Mouse (Mus musculus) erythroblast, adult 5-6 weeks (primary cell): ENCODE data around the gene Agrp. TPM values are rescaled to one million over a fixed set of nuclear protein-coding genes. Genes with fewer than 3 reads are reported as not detected.

Experiments used
- ATAC-seq: replicated peaks from 2 replicates; pipeline ENCODE4 v1.8.0; 2016; ENCODE audit warnings: moderate number of reproducible peaks, mild to moderate bottlenecking, moderate TSS enrichment, inconsistent platforms; ENCODE audit not compliant: poor library complexity, low FRiP score, severe bottlenecking
- total RNA-seq, 2 experiments: library from RNA; stranded (forward) in 1 of 2; stranded (reverse) in 1 of 2; fragments of 150-400 nt in 1 of 2; fragments of 200-764, 138-1000 nt in 1 of 2; gene quantifications; 2 replicates each; pipeline versions ENCODE4 v1.2.3 to v1.2.4; 2015 to 2017; ENCODE audit warnings: low replicate concordance in 2 of 2

Agrp gene
- total RNA-seq (2015; ENCODE audit: low replicate concordance) (not detected in 2 replicates), total RNA-seq (2017; ENCODE audit: low replicate concordance) (not detected in 2 replicates)

DNA sequence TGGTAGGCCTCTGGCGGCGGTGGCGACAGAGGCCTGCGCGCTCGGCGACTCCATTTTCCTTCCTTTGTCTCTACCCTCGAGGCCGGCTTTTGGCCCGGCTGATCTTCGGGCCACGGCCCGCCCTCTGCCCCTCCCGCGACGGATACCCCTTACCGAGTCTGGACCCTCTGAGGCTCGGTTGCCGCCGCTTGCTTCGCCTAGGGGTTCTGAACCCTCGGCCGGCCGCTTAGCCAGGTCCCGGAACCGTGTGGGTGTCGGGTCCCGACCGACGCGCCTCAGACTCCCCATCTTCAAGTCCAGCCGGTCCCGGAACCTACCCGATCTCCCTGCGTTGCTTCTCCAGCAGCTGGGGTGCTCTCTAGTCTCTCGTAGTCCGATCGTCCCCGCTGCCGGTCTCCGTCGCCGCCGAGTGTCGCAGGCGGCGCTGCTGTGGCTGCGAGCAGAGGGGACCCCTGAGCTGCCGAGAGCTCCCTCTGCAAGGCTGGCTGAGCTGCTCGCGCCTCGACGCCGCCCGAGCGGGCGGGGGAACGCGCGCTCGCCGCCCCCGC lies at the start of gene Agrp:
Agrp (minus strand) TSS at position 431 of the 548 bp plus-strand sequence.
- ATAC-seq = peak; percentile 29

DNA sequence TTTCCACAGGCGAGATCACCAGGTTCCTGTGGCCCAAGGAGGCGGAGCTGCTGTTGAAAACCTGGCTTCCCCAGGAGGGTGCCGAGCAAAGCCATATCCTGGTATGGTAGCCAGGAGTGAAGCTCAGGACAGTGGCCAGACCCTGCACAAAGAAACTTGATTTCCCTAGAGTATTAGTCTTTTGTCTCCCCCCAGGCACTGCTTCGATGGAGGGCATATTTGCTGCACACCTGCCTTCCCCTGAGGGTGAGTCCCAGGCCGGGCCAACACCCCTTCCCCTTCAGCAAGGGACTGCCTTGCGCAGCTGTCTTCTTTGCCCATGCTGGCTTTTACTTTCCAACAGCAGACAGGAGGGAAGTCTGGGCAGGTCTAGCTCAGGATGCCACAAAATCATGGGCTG lies 49.4 kb upstream of the Agrp start:
- no peak for ATAC-seq

DNA sequence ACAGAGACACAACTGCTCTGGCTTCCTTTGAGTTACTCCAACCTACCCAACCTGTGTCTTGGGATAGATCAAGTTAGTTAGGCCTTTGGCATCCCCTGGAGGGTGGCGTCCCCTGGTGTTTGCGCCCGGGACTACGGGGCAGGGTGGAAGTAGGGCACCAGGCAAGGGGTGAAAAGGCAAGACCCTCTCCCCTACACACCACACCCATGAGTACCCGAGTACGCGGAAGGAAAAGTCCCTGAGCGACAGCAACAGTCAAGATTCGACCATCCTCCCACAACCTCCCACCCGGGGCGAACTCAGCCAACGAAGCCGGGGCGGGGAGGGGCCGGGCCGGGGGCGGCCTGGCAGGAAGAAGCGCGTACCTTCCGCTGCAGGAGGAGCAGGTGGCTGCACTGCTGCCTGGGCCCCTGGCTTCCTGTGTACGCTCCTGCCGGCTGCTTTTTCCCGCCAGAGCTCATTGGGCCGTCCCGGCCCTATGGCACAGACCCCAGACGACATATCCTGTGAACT lies 48.7 kb upstream of the Agrp start, which contains the start of gene Carmil2:
Carmil2 (plus strand) TSS at position 479 of the 513 bp plus-strand sequence.
- peak; percentile 41; the same call in 1 of the 2 replicates for ATAC-seq

DNA sequence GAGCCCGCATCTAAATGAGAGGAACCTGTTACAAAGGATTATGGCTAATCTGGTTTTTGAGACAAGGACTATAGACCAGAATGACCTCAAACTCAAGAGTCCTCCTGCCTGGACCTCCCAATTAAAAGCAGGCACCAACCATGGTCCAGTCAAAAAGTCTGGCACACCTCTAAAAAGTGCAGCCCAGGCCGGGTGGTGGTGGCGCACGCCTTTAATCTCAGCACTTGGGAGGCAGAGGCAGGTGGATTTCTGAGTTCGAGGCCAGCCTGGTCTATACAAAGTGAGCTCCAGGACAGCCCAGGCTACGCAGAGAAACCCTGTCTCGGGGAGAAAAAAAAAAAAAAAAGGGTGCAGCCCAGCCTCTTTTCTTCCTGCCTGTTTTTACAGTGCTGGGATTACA lies 48.1 kb upstream of the Agrp start:
- no peak for ATAC-seq

DNA sequence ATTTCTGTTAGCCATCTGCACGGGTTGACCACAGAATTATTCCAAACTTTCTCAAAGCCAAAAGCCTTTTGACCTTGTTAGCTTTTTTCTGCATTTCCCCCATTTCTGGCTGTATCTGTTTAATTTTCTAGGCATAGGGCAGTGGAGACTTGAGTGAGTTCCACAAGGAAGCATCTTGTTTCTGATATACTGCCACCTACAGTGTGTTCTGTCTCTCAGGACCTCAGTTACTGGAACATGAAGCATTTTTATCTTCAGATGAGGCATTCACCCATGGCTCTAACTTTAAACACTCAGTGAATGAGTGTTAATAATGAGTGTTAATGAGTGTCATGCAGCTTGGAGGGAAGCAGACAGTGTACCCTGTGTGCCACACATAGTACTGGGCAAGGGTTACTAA lies 40.7 kb upstream of the Agrp start:
- ATAC-seq = no peak

DNA sequence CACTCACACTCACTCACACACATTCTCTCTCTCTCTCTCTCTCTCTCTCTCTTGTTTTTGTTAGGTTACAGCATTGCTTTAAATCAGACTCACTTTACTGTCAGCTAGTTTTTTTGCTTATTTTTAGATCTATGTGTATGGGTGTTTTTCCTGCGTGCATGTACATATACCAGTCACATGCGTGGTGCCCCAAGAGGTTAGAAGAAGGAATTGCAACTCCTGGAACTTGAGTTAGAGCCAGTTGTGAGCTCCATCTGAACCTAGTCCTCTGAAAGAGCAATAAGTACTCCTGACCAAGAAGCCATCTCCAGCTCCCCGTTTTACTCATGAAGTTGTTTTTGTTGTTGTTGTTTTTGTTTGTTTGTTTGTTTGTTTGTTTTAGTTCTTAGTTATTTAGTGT lies 24.0 kb upstream of the Agrp start:
- peak; percentile 74 for ATAC-seq

DNA sequence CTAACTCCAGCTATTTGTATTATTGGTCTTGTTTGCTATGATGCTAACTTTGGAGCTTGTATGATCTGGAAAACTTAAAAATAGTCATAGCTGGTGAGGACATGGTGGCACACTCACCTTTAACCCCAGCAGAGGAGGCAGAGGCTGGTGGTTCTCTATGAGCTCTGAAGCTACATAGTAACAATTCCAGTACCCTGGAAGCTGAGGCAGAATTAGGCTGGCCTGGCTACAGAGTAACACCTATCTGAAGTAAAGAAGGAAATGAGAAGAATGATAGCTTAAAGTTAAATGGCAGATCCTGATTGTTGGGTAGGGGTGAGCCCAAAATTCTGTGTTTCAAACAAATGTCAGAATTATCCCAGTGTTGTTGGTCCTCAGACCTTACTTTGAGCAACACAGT lies 20.4 kb upstream of the Agrp start:
- ATAC-seq = no peak

DNA sequence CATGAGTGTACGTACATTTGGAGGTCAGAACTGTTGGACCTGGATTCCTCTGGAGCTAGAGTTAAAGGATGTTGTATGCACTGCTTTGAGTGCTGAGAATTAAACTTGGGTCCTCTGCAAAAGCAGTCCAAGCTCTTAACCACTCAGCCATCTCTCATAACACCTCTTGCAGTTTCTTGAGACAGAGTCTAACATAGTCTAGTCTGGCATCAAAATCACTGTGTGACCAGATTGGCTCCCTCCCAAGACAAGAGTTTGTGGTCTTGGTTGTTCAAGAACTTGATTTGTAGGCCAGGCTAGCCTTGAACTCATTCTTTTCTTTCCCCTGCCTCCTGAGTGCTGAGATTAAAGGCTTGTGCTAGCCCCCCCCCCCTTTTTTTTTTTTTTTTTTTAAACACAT lies 11.7 kb upstream of the Agrp start:
- ATAC-seq = no peak

DNA sequence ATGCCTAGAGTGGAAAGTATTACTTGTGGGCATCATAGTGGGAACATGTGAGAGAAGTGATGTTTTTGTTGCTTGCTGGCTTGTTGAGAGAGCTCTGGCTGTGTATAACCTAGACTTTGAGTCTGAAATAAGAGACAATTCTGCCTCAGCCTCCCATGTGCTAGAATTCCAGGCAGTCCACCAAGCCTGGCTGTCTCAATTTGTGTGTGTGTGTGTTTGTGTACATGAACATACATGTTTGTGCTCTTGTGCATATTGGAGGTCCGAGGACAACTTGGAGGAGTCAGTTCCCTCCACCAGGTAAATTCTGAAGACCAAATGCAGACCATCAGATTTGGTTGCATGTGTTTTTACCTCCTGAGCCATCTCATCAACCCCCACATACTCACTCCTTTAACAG lies 8.0 kb upstream of the Agrp start:
- no peak for ATAC-seq

DNA sequence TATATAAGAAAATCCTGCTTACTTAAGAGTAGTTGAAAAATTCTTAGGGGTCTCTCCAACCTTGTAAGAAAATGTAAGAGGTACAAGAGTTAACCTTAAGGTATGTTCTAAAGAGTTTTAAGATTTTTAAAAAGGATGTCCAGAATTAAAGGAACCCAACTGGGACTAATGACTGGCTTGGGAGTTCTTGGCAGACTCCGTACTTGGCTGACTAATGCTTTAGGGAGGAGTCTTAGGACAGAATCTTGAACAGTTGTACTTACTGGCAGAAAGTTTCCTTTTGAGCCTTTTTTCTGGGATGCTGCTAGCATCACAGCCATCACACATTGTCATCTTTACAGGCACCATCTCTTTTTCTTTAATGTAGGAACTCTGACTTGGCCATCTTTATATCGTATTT lies 3.3 kb upstream of the Agrp start:
- no peak for ATAC-seq

DNA sequence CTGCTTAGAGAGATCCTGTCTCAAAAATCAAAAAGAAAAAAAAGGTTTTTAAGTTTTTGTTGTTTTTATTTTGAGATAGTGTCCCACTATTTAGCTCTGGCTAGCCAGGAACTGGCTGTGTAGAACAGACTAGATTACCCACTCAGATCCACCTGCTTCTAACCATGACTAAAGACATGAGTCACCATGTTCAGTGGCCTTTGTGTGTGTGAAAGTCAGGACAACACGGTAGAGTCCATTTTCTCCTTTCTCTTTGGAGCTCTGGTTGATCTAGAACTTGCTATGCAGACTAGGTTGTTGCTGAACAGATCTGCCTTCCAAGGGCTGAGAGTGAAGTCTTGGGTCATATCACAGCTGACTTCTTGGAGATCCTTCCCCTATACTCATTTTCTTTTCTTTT lies 2.6 kb upstream of the Agrp start:
- ATAC-seq = no peak

DNA sequence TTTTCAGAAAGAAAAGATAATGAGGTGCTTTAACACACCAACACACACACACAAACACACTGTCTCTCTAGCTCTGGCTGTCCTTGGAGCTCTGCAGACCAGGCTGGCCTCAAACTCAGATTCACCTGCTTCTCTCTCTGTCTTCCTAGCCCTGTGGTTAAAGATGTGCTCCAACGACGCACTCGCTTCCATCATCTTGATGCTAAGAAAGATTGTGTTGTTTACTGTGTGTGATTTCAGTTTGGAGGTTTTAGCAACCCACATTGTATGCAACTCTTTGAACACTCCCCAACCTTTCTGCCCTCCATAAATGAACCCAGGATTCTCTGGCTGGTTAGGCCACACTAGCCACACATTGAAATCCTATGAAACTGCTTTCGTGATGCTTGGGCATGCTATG lies 1.3 kb upstream of the Agrp start:
- ATAC-seq = no peak

DNA sequence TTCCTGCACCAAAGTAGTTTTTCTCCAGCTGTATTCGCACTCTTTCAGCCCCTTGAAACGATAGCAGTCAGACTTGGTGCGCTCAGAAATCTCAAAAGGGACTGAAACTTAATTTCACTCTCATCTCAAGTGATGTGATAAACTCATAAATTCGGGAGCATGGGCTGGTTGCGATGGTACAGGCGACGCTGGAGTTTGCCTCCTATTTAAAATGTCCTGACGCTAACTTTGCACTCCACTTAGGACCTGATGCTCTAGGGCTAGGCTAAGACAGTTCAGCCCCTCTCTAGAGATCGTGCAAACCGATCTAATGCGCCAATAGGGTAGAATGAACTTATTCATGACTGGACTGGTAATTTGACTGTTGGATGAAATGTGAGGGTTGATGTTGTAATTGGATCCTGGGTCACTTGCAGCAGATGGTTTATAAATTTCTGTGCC lies 428 bp upstream of the Agrp start:
- peak; percentile 36; the same call in 1 of the 2 replicates for ATAC-seq

DNA sequence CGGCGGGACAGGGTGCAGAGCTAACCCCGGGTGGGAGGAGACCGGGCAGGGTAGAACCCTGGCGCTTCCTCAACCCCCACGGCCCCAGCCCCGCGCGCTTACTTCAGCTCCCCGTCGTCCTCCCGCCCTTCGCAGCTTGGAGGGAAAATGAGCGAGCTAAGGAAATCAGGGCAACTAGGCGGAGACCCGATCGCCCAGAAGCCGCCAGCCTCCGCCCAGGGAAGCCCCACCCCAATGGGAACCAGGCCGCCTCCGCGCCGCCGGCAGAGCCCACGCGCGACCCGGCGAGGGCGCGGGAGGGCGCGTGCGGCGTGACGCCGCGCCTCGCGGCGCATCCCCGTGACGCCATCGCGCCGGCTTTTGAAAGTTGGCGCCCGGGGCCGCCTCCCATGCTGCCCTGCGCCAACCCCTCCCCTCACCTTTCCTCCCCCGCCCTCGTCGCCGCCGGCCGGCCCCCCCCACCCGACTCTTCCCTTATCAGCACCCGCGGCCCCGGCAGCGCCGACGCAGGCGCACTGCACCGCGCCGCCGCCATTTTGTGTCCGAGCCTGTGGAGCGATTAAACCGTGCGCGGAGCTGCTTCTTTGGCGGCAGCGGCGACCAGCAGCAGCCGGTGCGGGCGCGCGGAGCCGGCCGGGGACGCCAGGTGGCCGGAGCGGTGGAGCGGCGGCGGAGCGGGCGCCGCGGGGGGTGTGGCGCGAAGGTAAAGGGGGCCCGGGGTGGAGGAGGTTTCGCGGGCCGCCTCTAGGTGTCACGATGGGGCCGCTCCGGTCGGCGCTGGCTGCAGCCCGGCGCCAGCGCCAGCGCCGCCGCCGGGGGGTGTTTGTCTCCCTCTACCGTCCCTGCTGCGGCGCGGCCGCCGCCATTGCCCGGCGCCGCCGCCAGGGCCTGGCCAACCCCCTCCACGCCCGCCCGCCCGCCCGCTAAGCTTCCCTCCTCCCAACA lies 903 bp downstream of the Agrp start, which contains the start of gene Ctcf:
Ctcf (plus strand) TSS at position 551 of the 945 bp plus-strand sequence.
- peak; percentile 74 for ATAC-seq

DNA sequence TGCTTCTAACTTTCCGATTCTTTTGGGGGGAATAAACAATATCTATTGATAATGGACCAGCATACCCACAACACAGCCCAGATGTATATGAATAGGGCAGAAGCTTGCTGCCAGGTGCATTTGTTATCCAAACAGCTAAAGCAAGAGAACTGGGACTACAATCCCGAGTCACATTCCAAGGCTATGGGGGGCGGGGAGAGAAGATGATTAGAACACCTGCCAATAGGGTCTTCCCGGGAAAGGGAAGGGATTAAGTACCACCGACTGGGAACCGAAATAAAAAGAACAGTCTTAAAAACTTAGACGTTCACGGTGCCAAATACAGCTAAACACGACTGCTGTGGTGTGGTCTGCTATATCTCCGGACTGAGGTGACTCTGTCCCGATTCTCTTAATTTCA lies 1.7 kb downstream of the Agrp start:
- no peak; the same call in 1 of the 2 replicates for ATAC-seq

DNA sequence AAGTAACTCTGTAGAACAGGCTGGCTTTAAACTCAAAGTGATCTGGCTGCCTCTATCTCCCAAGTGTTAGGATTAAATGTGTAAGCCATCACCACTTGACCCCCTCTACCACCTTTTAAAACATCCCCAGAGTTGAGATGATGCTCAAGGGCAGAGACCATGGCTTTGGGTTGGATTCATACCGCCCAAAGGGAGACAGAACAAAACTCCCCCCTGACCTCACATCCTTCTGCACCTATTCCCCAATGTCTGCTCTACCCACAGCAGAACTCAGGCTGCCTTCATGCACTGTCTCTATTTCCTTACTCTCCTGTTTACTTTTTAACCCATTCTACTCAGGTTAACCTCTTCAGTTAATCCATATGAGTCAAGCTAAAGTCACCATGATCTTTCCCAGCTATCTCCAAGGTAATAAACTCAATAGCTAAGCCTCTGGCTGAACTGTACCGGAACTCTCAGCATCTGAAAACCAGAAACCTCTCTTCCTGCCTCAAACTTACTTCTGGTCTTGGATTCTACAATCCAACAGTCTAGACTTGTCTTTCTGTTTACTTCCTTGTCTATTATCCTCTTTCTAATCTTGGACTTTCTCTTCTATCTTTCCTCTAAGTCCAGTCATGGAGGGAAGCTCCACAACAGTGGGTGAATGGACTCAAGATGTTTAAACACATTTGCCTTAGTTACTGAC lies 2.3 kb downstream of the Agrp start:
- ATAC-seq = no peak

DNA sequence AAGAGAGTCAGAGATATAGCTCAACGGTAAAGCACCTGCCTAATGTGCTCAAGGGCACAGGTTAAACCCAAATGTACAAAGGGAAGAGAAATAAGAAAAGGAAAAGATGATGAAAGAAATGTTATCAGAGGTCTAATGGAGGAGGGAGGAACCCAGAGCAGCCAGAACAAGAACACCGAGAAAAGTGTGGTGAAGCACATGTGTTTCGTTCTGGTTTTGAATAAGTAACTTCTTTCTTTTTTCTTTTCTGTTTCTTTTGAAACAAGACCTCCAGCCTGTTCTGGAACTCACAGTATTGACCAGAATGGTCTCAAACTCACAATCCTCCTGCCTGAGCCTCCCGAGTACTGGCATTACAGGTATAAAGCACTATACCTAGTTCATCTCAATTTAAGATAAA lies 7.9 kb downstream of the Agrp start:
- ATAC-seq = no peak

DNA sequence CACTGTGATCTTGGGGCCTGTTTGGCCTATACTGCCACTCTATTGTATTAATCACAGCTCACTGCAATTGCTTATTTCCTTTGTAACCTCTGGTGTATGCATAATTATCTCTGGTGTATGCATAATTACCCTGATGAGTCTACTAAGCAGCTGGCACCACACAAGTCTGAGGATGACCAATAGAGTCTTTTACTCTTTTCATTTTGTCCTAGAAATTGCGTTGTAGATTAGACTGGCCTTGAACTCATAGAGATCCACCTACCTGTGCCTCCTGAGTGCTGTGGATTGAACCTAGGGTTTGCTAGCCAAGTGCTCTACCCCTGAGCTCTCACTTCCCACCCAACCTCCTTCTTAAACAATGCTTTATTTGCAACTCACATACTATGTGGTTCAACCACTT lies 11.1 kb downstream of the Agrp start:
- no peak for ATAC-seq

DNA sequence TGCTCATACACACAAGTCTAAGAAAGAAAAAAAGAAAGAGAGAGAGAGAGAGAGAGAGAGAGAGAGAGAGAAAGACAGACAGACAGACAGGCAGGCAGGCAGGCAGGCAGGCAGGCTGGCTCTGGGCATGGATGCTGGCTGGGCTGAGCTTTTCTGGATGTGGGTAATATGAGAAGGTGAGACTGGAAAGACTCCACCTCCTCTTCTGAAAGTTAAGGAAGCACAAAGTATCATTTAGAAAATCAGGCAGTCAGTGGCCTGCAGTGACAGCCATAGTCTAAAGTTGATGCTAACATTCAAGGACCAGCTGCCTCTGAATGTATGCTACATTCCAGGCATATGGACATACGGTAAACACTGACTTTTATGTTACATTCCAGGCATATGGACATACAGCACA lies 12.4 kb downstream of the Agrp start:
- no peak for ATAC-seq

DNA sequence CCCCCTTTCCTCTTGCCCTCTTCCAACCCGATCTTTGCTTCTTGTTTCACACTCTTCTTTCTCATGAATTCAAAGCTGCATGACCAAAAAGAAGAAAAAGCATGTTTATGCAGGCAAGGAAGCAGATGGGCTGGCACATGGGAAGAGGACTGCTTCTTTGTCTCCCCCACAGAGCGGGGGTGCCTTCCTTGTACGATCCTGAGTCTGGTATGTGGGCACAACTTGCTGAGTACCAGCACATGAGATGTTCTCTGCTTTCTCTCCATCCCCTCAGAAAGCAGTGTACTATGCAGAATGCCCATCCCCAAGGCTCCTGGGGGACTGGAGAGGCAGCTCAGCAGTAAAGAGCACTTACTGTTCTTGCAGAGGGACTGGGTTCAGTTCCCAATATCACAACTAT lies 12.8 kb downstream of the Agrp start:
- no peak for ATAC-seq
